Mouse (Mus musculus) urinary bladder, postnatal 4 days (tissue): ENCODE measurements at regions not wholly inside any gene's neighbourhood (a gene's known extent, or its start where the extent isn't known, plus 50 kb on each side); places are given as distances from the start of the nearest gene placed in this dataset.
"Not testable (repeated sequence)": the region's sequence is repeated elsewhere in the genome, so short reads cannot be mapped to it uniquely, and the experiment has no call there.

ENCODE experiments used
- DNase-seq, 2 experiments: peaks; one replicate each; pipeline ENCODE4 v3.0.0; 2021 to 2022; ENCODE audit warnings: low spot score in 2 of 2

DNA sequence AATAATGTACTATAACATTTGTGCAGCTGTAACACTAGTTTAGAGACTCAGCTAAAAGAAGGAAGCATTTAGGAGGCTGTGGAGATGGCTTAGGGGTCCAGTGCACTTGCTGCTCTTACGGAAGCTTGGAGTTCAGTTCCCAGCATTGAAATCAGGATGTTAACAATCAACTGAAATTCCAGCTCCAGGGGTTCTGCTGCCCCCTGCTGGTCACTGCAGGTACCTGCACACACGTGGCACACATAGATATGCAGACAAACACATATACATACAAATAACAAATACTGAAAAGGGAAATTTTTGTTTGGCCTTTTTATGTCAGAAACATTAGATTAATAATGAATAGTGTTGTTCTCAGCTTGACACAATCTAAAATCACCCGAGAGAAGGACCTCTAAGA is 322.5 kb downstream of the Ajap1 start:
- no peak for DNase-seq

DNA sequence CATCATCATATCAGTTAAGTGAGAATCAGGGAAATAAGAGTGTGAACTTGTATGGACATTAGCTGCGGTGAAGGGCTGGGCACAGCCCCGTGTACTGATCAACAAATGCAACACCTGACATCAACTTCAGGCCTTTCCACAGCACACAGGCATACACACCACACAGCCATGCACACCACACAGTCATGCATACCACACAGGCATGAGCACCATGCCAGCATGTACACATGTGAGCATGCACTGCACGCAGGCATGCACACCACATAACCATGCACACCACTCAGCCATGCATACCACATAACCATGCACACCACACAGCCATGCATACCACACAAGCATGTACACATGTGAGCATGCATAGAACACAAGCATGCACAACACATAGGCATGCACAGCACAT is 325.0 kb downstream of the Ajap1 start:
- DNase-seq, result no peak

- DNase-seq, result not testable (repeated sequence)
Observed at GRCm38 (mm10) chr4:153152923-153153322, 329.7 kb downstream of the Ajap1 start.

DNA sequence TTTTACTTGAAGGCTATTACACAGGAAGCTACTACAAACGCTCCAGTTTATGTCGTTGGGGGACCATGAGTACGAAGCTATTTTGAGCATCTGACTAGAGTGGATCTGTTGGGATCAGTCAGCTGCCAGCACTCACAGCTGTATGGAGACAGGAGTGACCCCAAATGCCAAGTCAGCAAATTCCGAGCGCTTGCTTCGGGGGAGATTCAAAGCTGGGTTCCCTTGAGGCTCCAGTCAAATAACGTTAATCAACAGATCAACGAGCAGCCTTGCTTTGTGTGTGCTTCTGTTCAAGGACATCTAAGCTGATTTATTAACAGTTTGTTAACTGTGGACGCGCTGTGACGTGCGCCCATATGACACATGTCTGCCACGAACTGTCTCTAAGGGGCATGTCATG is 349.5 kb downstream of the Ajap1 start:
- DNase-seq, result no peak

DNA sequence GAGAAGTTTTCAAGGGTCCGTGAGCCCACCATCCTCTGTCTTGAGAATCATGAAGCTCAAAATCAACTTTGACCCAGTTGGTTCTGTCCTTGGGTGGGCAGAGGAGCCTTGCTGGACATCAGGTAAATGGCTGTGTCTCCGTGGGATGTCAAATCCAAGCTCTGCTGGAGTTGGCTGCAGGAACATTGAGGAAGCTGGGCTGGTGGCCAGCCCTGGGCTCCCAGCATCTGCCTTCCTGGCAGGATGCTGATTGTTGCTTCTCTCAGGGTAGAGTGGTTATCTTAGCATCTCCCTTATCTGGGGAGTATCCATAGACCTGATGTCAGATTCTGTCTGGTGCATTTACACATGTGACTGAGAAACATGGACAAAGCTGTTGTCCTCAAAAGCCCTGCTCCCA is 353.3 kb downstream of the Ajap1 start:
- no peak for DNase-seq

DNA sequence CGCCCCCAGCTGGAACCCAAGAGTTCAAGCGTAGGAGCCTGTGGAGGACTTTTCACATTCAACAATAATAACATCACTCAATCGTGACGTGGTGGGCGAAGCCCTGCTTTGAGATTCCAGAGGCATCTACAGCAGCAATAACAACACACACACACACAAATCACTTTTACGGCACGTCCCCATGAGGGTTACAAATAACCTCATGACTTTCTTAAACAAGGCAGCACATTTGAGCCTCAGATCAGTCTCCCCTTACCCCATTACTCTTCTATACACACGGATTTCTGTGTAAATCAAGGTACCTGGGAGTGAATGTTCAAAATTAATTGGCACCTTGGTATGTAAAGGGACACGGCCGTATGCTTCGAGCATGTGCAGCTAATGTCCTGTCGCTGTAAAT is 354.4 kb downstream of the Ajap1 start:
- no peak for DNase-seq

DNA sequence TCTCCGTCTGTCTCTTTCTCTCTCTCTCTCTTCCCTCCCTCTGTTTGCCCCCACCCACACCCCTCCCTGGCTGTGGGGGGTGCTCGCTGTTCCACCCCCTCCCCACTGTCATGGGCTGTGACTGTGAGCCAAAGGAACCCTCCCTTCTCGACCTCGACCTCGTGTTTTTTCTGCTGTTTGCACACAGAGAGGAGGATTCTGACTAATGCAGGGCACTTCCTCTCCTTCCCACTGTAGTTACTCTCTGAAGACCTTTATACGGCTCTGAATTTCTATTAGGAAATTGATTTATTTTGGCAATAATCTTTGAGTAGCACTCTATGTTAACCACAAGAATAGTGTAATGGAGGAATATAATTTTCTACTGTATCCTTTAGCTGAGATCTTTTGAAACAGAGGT is 362.1 kb downstream of the Ajap1 start:
- DNase-seq, result no peak

DNA sequence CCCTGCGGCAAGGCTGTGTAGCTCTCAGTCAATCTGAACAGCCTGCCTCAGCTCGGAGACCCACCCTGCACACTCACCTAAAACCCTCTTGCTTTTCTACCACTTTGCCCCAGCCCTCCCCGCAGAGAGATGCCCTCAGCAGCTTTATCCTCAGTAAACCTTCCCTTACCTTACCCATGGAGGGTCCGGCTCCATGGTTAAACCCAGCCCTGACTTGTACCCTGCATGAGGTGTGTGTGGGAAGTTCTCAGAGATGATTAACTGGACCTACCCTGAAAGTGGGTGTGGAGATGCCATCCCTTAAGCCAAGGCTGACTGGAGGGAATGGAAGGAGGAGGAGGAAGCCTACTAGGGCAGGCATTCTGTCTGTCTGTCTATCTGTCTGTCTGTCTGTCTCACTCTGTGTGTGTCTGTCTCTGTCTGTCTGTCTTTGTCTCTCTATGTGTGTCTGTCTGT is 362.9 kb downstream of the Ajap1 start:
- DNase-seq, result no peak

DNA sequence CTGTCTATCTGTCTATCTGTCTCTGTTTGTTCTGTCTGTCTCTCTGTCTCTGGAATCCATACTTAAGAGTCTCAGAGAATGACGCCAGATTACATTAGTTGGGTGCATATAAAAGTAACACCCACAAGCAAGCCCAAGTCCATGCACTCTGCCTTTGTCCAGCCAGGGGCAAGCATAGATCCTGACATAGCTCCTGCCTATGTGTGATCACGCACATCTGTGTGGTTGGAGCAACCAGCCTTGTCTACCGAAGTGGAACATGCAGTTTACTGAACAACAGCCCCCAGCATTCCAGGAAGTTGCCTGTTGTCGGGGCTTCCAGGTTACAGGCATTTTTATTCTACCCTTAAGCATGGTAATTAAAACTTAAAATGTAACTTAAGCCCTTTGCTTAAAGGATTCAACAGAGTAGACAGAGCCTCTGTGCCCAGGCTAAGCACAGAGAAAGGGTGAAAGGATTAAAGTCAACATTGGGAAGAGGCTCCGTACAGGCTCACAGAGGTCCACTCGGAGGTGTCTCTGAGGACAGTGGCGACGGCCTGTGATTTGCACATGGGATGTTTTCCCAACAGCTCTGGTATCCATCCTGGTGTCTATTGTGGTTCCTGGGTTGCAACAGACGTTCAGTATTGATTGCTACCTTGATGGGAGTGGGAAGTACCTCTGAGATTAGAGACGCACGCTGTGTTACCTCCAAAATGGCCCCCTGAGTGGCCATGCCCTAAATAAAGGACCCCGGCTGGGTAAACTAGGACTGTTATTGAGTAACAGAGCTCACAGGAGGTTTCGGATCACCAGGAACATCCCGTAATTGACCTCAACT is 363.6 kb downstream of the Ajap1 start:
- no peak for DNase-seq

DNA sequence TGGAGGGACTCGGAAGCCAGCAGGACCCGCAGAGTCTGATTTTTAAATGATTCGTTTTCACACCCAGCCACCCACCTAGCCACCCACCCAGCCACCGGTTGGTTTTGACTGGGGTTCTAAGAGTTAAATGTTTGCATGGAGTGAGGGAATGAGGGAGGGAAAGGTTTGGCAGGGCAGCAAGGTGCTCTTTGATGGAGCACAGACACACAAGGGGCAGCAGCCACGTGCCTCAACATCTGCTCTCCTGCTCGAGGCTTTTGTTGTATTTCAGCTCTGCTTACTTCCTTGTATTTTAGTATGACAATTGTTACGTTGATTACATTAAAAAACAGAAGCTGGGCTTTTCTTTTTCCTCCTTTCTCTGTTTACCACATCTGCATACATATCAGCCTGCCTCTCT is 367.6 kb downstream of the Ajap1 start:
- no peak for DNase-seq

GRCm38 (mm10) chr4:153113577-153113976 is 369.0 kb downstream of the Ajap1 start:
- no peak for DNase-seq

- DNase-seq, result no peak
Observed at GRCm38 (mm10) chr4:153110291-153110746, 372.3 kb downstream of the Ajap1 start.

- no peak for DNase-seq
Observed at GRCm38 (mm10) chr4:153098591-153098990, 384.0 kb downstream of the Ajap1 start.

GRCm38 (mm10) chr4:153097601-153098000 is 385.0 kb downstream of the Ajap1 start:
- DNase-seq, result no peak

DNA sequence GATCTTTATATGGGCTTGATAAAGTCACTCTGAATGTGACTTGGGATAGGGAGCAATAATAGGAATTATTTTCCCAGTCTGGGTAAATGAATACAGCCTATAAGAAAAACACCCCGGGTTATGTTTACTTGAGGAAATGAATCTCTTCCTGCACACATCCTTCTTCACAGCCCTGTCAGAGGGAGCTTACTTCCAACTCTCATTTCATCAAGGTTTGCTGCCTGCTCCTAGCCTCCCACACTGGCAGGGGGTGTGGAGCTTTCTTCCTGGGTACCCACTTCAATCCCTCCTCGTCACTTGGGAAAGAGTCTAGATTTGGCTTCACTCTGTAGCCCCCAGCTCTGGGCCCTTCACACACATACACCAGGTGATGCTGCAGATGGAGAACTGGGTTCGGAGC is 389.5 kb downstream of the Ajap1 start:
- no peak for DNase-seq

- no peak for DNase-seq
Observed at GRCm38 (mm10) chr4:153082166-153082565, 400.4 kb downstream of the Ajap1 start.

GRCm38 (mm10) chr4:153074590-153074989 is 408.0 kb downstream of the Ajap1 start:
- no peak for DNase-seq

DNA sequence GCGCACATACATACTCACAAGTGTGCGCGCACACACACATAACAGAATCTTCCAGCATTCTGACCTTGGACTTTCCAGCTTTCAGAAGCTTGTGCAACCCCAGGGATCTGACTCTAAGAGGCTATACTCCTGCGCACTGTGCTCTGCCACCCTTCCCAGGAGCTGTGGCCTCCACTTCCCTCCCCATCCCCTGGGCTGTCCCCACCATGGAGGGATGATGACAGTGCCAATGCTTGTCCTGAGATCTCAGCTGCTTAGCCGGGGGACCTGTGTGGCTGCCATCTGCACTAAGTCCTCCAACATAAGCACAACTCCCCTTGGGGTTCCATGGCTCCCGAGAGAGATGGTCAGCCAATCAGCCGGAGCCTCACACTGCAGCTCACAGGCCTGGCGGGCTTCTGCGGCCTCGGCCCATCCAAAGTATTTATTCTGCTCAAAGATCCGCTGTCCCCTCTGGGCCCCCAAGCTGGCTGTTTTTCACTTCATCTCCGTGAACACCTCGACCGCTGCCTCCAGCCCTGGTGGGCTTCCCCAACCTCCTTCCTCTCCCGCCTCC is 412.3 kb downstream of the Ajap1 start:
- DNase-seq, result no peak

GRCm38 (mm10) chr4:153068484-153069033 is 414.1 kb downstream of the Ajap1 start:
- DNase-seq, result no peak

GRCm38 (mm10) chr4:153064021-153064605 is 418.5 kb downstream of the Ajap1 start:
- DNase-seq, result no peak

- no peak for DNase-seq
Observed at GRCm38 (mm10) chr4:153063402-153063801, 419.2 kb downstream of the Ajap1 start.

DNA sequence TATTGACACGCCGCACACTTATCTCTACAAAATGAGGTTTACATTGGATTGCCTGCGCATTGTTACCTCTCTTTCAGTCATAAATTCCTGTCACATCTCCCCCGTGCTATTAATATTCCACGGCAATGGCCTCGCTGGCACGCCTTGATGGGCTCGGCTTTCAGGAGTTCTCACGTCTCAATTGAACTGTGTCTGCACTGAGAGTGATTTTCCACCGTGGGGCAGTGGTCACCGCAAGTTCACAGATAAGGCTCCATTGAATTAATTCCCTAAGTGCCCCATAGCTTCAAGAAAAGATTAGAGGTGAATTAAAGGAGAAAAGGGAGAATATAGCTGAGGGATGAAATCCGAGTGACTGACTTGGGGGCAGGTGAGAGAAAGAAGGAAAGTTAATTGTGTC is 424.5 kb downstream of the Ajap1 start:
- no peak for DNase-seq

DNA sequence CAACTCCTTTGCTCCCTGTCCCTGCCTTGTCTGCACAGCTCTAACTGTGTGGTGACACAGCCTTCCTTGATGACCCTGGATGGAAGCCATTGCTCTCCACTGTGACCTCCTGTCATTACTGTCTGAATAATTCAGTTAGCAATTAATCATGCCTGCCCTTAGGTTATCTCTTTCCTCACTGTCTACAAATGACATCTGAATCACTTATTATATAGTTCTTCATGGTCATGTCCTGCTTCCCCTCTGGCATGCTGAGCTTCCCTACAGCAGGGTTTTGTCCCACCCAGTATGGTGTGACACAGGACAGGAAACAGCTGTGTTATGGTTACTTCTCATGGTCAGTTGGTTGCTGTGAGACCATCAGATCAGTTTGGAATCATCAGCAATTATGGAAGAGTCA is 458.9 kb downstream of the Ajap1 start:
- DNase-seq, result no peak
